Mouse (Mus musculus) G1E (cell line): ENCODE measurements around the gene Zdhhc9. TPM values are rescaled to one million over a fixed set of nuclear protein-coding genes. Genes with fewer than 3 reads are reported as not detected.

Experiments used
- ATAC-seq: 2 replicates; pipeline ENCODE4 v1.8.0; 2016; ENCODE audit warnings: mild to moderate bottlenecking; ENCODE audit not compliant: insufficient number of reproducible peaks, poor library complexity, low FRiP score, severe bottlenecking; ENCODE audit errors: extremely low read depth
- DNase-seq: peaks from one replicate; pipeline ENCODE4 v3.0.0; 2012; ENCODE audit warnings: low spot score
- H3K27me3 ChIP-seq: 2 replicates; pipeline ENCODE4 v1.6.1; 2012; ENCODE audit warnings: mild to moderate bottlenecking, low read length, inconsistent platforms; ENCODE audit not compliant: insufficient read depth
- H3K36me3 ChIP-seq: replicated peaks from 2 replicates; pipeline ENCODE3; 2012; ENCODE audit warnings: mild to moderate bottlenecking, inconsistent platforms
- H3K4me1 ChIP-seq: 2 replicates; pipeline ENCODE4 v1.6.1; 2012; ENCODE audit warnings: low read depth, low read length, inconsistent platforms, mixed read lengths; ENCODE audit not compliant: insufficient read depth
- H3K4me3 ChIP-seq: 2 replicates; pipeline ENCODE4 v1.5.1; 2012; ENCODE audit warnings: low read depth, mild to moderate bottlenecking, inconsistent platforms, low read length, moderate library complexity, mixed read lengths
- H3K9me3 ChIP-seq: replicated peaks from 2 replicates; pipeline ENCODE4 v1.6.1; 2012; ENCODE audit warnings: inconsistent platforms
- CTCF ChIP-seq: IDR thresholded peaks from 2 replicates; pipeline ENCODE4 v1.5.1; 2012; ENCODE audit warnings: low read depth, low read length, inconsistent platforms, mixed read lengths
- GATA1 ChIP-seq: IDR thresholded peaks from 2 replicates; pipeline ENCODE4 v1.6.1; 2012; ENCODE audit warnings: borderline replicate concordance, low read length, inconsistent platforms, mixed read lengths
- GATA2 ChIP-seq: IDR thresholded peaks from 2 replicates; pipeline ENCODE4 v1.6.1; 2012; ENCODE audit warnings: low read depth, low read length, inconsistent platforms, borderline replicate concordance
- POLR2AphosphoS5 ChIP-seq: IDR thresholded peaks from 2 replicates; pipeline ENCODE4 v1.6.1; 2012; ENCODE audit warnings: low read depth, low read length, inconsistent platforms; ENCODE audit not compliant: insufficient replicate concordance
- TAL1 ChIP-seq: conservative IDR thresholded peaks from 2 replicates; pipeline ENCODE4 v1.6.1; 2012; ENCODE audit warnings: low read depth, low read length, inconsistent platforms, mixed read lengths
- polyA plus RNA-seq: library from polyadenylated mRNA; stranded (reverse); fragments of >175 nt; gene quantifications from 2 replicates; pipeline ENCODE4 v1.2.3, GENCODE M21; 2012
- total RNA-seq, 2 experiments: library from RNA; stranded (forward) in 1 of 2; stranded (reverse) in 1 of 2; fragments of 200-1000 nt in 1 of 2; fragments of >200 nt in 1 of 2; fragmentation: Nextera tagmentation in 1 of 2; gene quantifications; 2 replicates each; pipeline ENCODE4 v1.2.3; 2014 to 2017

Gene Zdhhc9
- total RNA-seq (2014; fragmentation: Nextera tagmentation), result 205 and 206 TPM in 2 replicates
- total RNA-seq (2017), result 25.3 and 31.0 TPM in 2 replicates
- polyA plus RNA-seq, result 15.5 and 18.3 TPM in 2 replicates

DNA sequence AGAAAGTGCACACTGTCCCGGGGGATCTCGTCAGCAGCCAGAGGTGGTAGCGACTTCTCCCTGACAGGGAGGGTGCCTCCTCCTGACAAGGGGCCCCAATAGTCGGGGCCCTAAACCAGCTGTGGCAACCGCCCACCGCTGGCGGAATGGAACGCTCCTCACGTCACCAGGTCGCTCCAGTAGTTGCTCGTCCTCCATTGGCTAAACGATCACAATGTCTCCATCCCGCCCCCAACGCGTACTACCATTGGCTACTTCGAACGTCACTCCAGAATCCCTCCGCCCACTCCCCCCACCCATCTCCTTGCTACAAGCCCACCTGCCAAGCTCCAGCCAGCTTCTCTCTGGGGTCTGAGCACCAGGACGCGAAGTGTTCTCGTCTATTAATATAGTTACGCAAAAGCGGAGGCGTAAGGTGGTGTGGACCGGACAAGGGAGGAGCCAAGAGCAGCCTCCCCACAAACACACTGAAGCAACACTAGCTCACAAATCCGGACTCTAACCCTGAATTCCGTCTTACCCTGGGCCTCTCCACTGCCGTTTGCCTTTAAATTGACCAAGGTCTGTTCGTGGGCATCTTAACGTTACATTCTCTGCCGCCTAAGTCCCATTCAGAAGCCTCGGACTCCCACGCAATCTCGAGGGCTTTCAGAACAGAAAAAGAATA lies at the start of gene Zdhhc9:
Gene Zdhhc9 (minus strand): TSS at position 360 of the 667 bp plus-strand sequence.
- H3K4me1 ChIP-seq, result peaks cover 20% of the 10 kb centered on the region
- peaks cover 17% of the 10 kb centered on the region for H3K36me3 ChIP-seq
- TF ChIP-seq TAL1 (no peak), CTCF (no peak), POLR2AphosphoS5 (no peak), GATA1 (no peak), GATA2 (no peak)
- H3K9me3 ChIP-seq, result no peaks in the 10 kb centered on the region
- H3K27me3 ChIP-seq, result no peaks in the 10 kb centered on the region
- peak; percentile 76 for DNase-seq
- peak within 1 kb of the TSS; percentile 88 for H3K4me3 ChIP-seq
- ATAC-seq, result peak; percentile 95

DNA sequence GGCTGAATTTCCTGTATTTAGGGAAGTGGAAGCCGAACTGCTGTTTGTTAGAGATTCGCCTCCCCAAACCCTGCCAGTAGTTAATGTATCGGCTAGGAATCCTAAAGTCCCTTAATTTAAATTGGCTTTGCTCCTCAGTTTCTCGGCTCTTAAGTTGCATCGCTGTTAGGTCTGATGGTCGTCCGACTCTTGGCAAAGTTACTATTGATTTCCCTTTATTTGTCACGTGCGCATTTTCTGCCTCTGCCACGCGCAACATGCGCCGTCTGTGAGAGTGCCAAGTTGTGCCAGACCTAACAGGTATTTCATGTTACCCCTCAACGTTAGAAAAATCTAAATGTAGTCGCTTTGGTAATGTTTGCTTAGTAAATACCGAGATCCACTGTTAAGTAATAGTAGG lies 48.3 kb upstream of the Zdhhc9 start:
- Histone ChIP-seq H3K36me3 (peaks cover 27% of the 10 kb centered on the region), H3K9me3 (no peaks in the 10 kb centered on the region), H3K4me3 (peak overlapping the region; percentile 72), H3K4me1 (peaks cover 9% of the 10 kb centered on the region; the same call in 1 of the 2 replicates), H3K27me3 (no peaks in the 10 kb centered on the region)
- TF ChIP-seq GATA1, result no peak
- no peak for ATAC-seq
- no peak for DNase-seq

DNA sequence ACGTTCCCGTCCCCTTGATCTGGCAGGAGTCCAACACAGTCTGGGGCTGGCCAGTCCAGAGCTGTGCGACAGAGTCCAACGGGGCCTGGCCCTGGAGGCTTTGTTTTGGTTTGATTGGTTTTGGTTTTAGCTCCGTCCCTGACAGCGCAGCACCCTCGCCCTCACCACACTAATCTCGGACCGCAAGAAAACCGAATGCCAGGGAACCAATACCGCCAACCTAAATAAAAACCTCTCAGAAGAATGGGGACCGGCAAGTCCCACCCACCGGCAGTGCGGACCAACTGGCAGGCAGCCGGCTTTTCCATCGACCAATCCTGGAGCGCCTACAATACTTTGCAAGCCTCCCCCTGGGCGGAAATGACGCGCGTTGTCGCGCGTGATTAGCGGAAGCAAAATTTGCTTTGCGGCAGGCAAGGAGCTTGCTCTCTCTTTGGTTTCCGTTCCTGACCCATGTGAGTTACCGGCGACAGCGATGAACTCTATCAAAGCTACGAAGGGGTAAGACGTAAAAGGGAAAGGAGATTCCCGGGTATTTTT lies 47.9 kb upstream of the Zdhhc9 start, which contains the start of gene Utp14a:
Gene Utp14a (plus strand): TSS at position 395 of the 540 bp plus-strand sequence.
- H3K4me1 ChIP-seq, result peaks cover 9% of the 10 kb centered on the region; the same call in 1 of the 2 replicates
- no peaks in the 10 kb centered on the region for H3K9me3 ChIP-seq
- H3K27me3 ChIP-seq, result no peaks in the 10 kb centered on the region
- ATAC-seq (peak; percentile 92), DNase-seq (peak; percentile 84)
- no peak for TF ChIP-seq GATA1
- no peak for TF ChIP-seq TAL1
- TF ChIP-seq CTCF, result no peak
- TF ChIP-seq POLR2AphosphoS5, result no peak
- no peak for TF ChIP-seq GATA2
- peaks cover 22% of the 10 kb centered on the region for H3K36me3 ChIP-seq
- peak within 1 kb of the TSS; percentile 72 for H3K4me3 ChIP-seq

DNA sequence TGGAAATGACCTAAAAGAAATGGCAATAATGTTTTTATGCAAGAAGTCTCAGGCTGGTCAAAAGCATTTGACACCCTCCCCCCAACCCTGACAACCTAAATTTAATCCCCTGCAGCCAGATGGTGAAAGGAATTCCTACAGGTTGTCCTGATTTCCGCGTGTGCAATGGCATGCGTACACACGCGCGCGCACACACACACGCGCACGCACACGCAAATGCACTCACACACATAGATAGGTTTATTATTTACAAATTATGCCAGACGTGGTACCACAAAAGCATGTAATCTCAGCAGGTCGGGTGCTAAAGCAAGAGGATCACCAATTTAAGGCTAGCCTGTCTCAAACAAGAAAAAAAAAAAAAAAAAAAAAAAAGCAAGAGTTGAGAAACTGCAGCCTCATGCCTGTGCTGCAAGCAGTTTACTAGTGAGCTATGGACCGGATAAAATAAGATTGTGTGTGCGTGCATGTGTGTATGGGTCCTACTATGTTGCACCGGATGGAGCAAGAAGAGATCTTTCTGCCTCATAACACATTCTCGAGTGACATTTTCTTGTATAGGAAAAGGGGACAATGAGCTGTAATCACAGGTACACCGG lies 47.3 kb upstream of the Zdhhc9 start:
- peak overlapping the region; percentile 72 for H3K4me3 ChIP-seq
- no peaks in the 10 kb centered on the region for H3K9me3 ChIP-seq
- H3K4me1 ChIP-seq, result peaks cover 9% of the 10 kb centered on the region; the same call in 1 of the 2 replicates
- H3K27me3 ChIP-seq, result no peaks in the 10 kb centered on the region
- TF ChIP-seq GATA1 (no peak), POLR2AphosphoS5 (no peak), GATA2 (no peak), TAL1 (no peak), CTCF (no peak)
- DNase-seq (no peak), ATAC-seq (peak; percentile 30; the same call in 1 of the 2 replicates)
- peaks cover 16% of the 10 kb centered on the region for H3K36me3 ChIP-seq

DNA sequence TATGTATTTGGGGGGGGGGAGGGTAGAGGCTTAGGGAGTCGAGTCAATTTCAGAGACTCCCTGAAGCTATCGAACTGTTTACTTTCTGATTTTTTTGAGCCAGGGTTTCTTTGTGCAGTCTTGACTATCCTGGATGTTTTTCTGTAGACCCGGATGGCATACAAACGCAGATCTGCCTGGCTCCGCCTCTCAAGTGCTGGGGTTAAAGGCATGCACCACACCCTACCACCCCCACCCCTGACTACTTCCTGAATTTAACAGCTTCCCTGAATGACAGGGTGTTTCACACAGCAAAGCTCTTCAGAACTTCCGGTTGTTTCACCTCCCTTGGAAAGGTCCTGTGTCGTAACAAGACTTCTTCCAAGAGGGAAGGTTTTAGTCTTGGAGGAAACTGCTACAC lies 25.7 kb upstream of the Zdhhc9 start:
- no peak for TF ChIP-seq POLR2AphosphoS5
- no peak for TF ChIP-seq GATA2
- ATAC-seq, result peak; percentile 95
- Histone ChIP-seq H3K36me3 (no peaks in the 10 kb centered on the region), H3K27me3 (no peaks in the 10 kb centered on the region), H3K9me3 (no peaks in the 10 kb centered on the region), H3K4me3 (no peak overlapping the region; the same call in 1 of the 2 replicates), H3K4me1 (peaks cover 16% of the 10 kb centered on the region)
- peak; percentile 31 for DNase-seq

DNA sequence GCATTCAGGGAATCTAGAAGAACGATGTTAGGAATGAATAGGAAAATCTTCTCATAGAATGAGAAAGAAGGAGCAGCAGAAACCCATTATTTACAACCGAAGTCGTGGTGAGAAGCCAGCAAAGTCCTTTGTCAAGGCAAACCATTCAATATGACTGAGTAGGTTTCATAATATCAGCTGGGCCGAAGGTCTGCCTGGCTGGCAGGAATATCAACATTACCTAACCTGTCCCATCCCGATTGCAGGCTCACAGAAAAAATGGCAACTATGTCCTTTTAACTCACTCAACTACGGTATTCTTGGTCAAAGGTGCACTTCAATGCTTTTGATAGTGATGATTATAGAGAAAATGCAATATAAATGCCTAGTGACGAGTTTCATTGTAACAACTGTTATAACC lies 17.5 kb upstream of the Zdhhc9 start:
- DNase-seq (no peak), ATAC-seq (no peak)
- TF ChIP-seq CTCF, result no peak
- no peak for TF ChIP-seq POLR2AphosphoS5
- no peak for TF ChIP-seq GATA2
- no peak for TF ChIP-seq TAL1
- Histone ChIP-seq H3K4me1 (no peaks in the 10 kb centered on the region), H3K4me3 (no peak overlapping the region), H3K36me3 (no peaks in the 10 kb centered on the region), H3K27me3 (no peaks in the 10 kb centered on the region), H3K9me3 (no peaks in the 10 kb centered on the region)
